Comparison of ENCODE assay signal across 24 mouse cellular contexts in genomic region chr7:127102148-127102547, GRCm38 (mm10). TPM values are rescaled to one million over a fixed set of nuclear protein-coding genes. Genes with fewer than 3 reads are reported as not detected.
"Had no signal": no experiment of that assay in that cellular context is flagged by ENCODE, and none has a peak within 500 bp of the region (broad histone marks: within the 10 kb centered on the region; RNA-seq: fewer than 3 reads in every experiment).

No protein-coding gene starts in this region.

- H3K4me2 ChIP-seq: liver, embryonic 13.5 days; midbrain, embryonic 12.5 days; neural tube, embryonic 13.5 days had no signal

- H3K27ac ChIP-seq: left cerebral cortex, adult 2 months; liver, embryonic 13.5 days; midbrain, embryonic 12.5 days; neural tube, embryonic 13.5 days had no signal

- H3K9ac ChIP-seq: liver, embryonic 13.5 days; midbrain, embryonic 12.5 days; neural tube, embryonic 13.5 days had no signal

- DNase-seq: kidney, adult 2 months; kidney, postnatal 10 days; kidney, postnatal 36 days; layer of hippocampus, postnatal 36 days; liver, embryonic 13.5 days; lung, adult 2 months; lung, postnatal 14 days; lung, postnatal 4 days had no signal

- H3K27me3 ChIP-seq: liver, embryonic 13.5 days; midbrain, embryonic 12.5 days; neural tube, embryonic 13.5 days had no signal

- H3K4me3 ChIP-seq: left cerebral cortex, adult 2 months; liver, embryonic 13.5 days; midbrain, embryonic 12.5 days; myocyte; neural tube, embryonic 13.5 days had no signal

- H3K36me3 ChIP-seq: liver, embryonic 13.5 days; midbrain, embryonic 12.5 days; neural tube, embryonic 13.5 days had no signal

- H3K9me3 ChIP-seq: liver, embryonic 13.5 days; midbrain, embryonic 12.5 days; neural tube, embryonic 13.5 days had no signal

- ATAC-seq: intestine, postnatal 0 days; midbrain, embryonic 16.5 days had no signal

RNA-seq across cellular contexts. Expression of gene Zg16, which starts 15.0 kb away (rescaled TPM):
- total RNA-seq: layer of hippocampus, adult 8-10 months; layer of hippocampus, postnatal 10 days; layer of hippocampus, postnatal 36 days; left cerebral cortex, adult 2 months; left cerebral cortex, postnatal 10 days; left cerebral cortex, postnatal 36 days; monocyte, adult 5-6 weeks; neutrophil, adult 5-6 weeks had no signal
- polyA plus RNA-seq: kidney, adult 2 months; kidney, embryonic 14.5 days; limb, embryonic 11.5 days; limb, embryonic 14.5 days; liver, embryonic 13.5 days; lung, embryonic 16.5 days; midbrain, embryonic 12.5 days; midbrain, embryonic 16.5 days; myocyte; neural tube, embryonic 13.5 days had no signal

RNA-seq across cellular contexts. Expression of gene Spn, which starts 35.5 kb away (rescaled TPM):
- polyA plus RNA-seq: midbrain, embryonic 16.5 days had no signal
